Mouse (Mus musculus): ENCODE data around the gene Dnal4. TPM values are rescaled to one million over a fixed set of nuclear protein-coding genes. Genes with fewer than 3 reads are reported as not detected.

Gene Dnal4
- polyA plus RNA-seq, 1 experiment, result 48.9 TPM

GRCm38 (mm10) chr15:79725190-79725789, 52.4 kb downstream of the Dnal4 start:
- H3K36me3 ChIP-seq (ENCODE audit: control insufficient read depth, insufficient read depth), result peaks cover 86% of the 10 kb centered on the region
- TF ChIP-seq CEBPB (IDR thresholded peaks at IDR 0.05; ENCODE audit: low read depth) (no peak), CTCF (IDR thresholded peaks at IDR 0.05; ENCODE audit: control insufficient read depth, insufficient read depth, insufficient read length) (no peak), MYOG (IDR thresholded peaks at IDR 0.05; ENCODE audit: control insufficient read depth, extremely low read depth, insufficient read length) (no peak), MAX (IDR thresholded peaks at IDR 0.05) (no peak), FOSL1 (IDR thresholded peaks at IDR 0.05; ENCODE audit: insufficient read depth, low read length, poor library complexity, severe bottlenecking) (no peak), USF1 (IDR thresholded peaks at IDR 0.05; ENCODE audit: low read depth) (no peak), MYOD1 (IDR thresholded peaks at IDR 0.05; ENCODE audit: control insufficient read depth, insufficient read length, low read depth) (no peak)
- no peak overlapping the region for H3ac ChIP-seq (ENCODE audit: control insufficient read depth, insufficient read length, low read depth)
- no peak overlapping the region for H3K4me3 ChIP-seq (ENCODE audit: insufficient read depth, poor library complexity, severe bottlenecking)
- no peaks in the 10 kb centered on the region for H3K79me2 ChIP-seq (ENCODE audit: control insufficient read depth, insufficient read depth)
- H3K27me3 ChIP-seq (ENCODE audit: control insufficient read depth, insufficient read depth, insufficient read length), result no peaks in the 10 kb centered on the region
- H3K79me3 ChIP-seq (ENCODE audit: low read depth), result no peaks in the 10 kb centered on the region

- no peaks in the 10 kb centered on the region for H3K27me3 ChIP-seq (ENCODE audit: control insufficient read depth, insufficient read depth, insufficient read length)
- peaks cover 86% of the 10 kb centered on the region for H3K36me3 ChIP-seq (ENCODE audit: control insufficient read depth, insufficient read depth)
- H3K79me3 ChIP-seq (ENCODE audit: low read depth), result no peaks in the 10 kb centered on the region
- no peak overlapping the region for H3ac ChIP-seq (ENCODE audit: control insufficient read depth, insufficient read length, low read depth)
- H3K79me2 ChIP-seq (ENCODE audit: control insufficient read depth, insufficient read depth), result no peaks in the 10 kb centered on the region
- TF ChIP-seq CEBPB (IDR thresholded peaks at IDR 0.05; ENCODE audit: low read depth), result no peak
- TF ChIP-seq MYOD1 (IDR thresholded peaks at IDR 0.05; ENCODE audit: control insufficient read depth, insufficient read length, low read depth), result no peak
- TF ChIP-seq MYOG (IDR thresholded peaks at IDR 0.05; ENCODE audit: control insufficient read depth, extremely low read depth, insufficient read length), result no peak
- peak; percentile 59 for TF ChIP-seq CTCF (IDR thresholded peaks at IDR 0.05; ENCODE audit: control insufficient read depth, insufficient read depth, insufficient read length)
- H3K4me3 ChIP-seq (ENCODE audit: insufficient read depth, poor library complexity, severe bottlenecking), result no peak overlapping the region
Measured at GRCm38 (mm10) chr15:79723439-79723838, 54.2 kb downstream of the Dnal4 start.

- H3K79me2 ChIP-seq (ENCODE audit: control insufficient read depth, insufficient read depth), result no peaks in the 10 kb centered on the region
- no peaks in the 10 kb centered on the region for H3K27me3 ChIP-seq (ENCODE audit: control insufficient read depth, insufficient read depth, insufficient read length)
- H3K4me3 ChIP-seq (ENCODE audit: insufficient read depth, poor library complexity, severe bottlenecking), result no peak overlapping the region
- TF ChIP-seq CEBPB (IDR thresholded peaks at IDR 0.05; ENCODE audit: low read depth) (no peak), MYOG (IDR thresholded peaks at IDR 0.05; ENCODE audit: control insufficient read depth, extremely low read depth, insufficient read length) (no peak), MYOD1 (IDR thresholded peaks at IDR 0.05; ENCODE audit: control insufficient read depth, insufficient read length, low read depth) (no peak), FOSL1 (IDR thresholded peaks at IDR 0.05; ENCODE audit: insufficient read depth, low read length, poor library complexity, severe bottlenecking) (no peak), USF1 (IDR thresholded peaks at IDR 0.05; ENCODE audit: low read depth) (no peak), MAX (IDR thresholded peaks at IDR 0.05) (no peak), CTCF (IDR thresholded peaks at IDR 0.05; ENCODE audit: control insufficient read depth, insufficient read depth, insufficient read length) (no peak)
- H3K36me3 ChIP-seq (ENCODE audit: control insufficient read depth, insufficient read depth), result peaks cover 85% of the 10 kb centered on the region
- H3K79me3 ChIP-seq (ENCODE audit: low read depth), result no peaks in the 10 kb centered on the region
- no peak overlapping the region for H3ac ChIP-seq (ENCODE audit: control insufficient read depth, insufficient read length, low read depth)
Measured at GRCm38 (mm10) chr15:79720796-79721195, 56.9 kb downstream of the Dnal4 start.

GRCm38 (mm10) chr15:79720267-79720666, 57.4 kb downstream of the Dnal4 start:
- no peaks in the 10 kb centered on the region for H3K79me2 ChIP-seq (ENCODE audit: control insufficient read depth, insufficient read depth)
- no peak overlapping the region for H3ac ChIP-seq (ENCODE audit: control insufficient read depth, insufficient read length, low read depth)
- TF ChIP-seq FOSL1 (IDR thresholded peaks at IDR 0.05; ENCODE audit: insufficient read depth, low read length, poor library complexity, severe bottlenecking) (no peak), MYOG (IDR thresholded peaks at IDR 0.05; ENCODE audit: control insufficient read depth, extremely low read depth, insufficient read length) (no peak), CTCF (IDR thresholded peaks at IDR 0.05; ENCODE audit: control insufficient read depth, insufficient read depth, insufficient read length) (no peak), USF1 (IDR thresholded peaks at IDR 0.05; ENCODE audit: low read depth) (no peak), CEBPB (IDR thresholded peaks at IDR 0.05; ENCODE audit: low read depth) (no peak), MAX (IDR thresholded peaks at IDR 0.05) (no peak), MYOD1 (IDR thresholded peaks at IDR 0.05; ENCODE audit: control insufficient read depth, insufficient read length, low read depth) (no peak)
- no peaks in the 10 kb centered on the region for H3K27me3 ChIP-seq (ENCODE audit: control insufficient read depth, insufficient read depth, insufficient read length)
- H3K79me3 ChIP-seq (ENCODE audit: low read depth), result no peaks in the 10 kb centered on the region
- no peak overlapping the region for H3K4me3 ChIP-seq (ENCODE audit: insufficient read depth, poor library complexity, severe bottlenecking)
- H3K36me3 ChIP-seq (ENCODE audit: control insufficient read depth, insufficient read depth), result peaks cover 85% of the 10 kb centered on the region

- Histone ChIP-seq H3K79me3 (ENCODE audit: low read depth) (no peaks in the 10 kb centered on the region), H3K36me3 (ENCODE audit: control insufficient read depth, insufficient read depth) (peaks cover 91% of the 10 kb centered on the region), H3ac (ENCODE audit: control insufficient read depth, insufficient read length, low read depth) (no peak overlapping the region), H3K4me3 (ENCODE audit: insufficient read depth, poor library complexity, severe bottlenecking) (no peak overlapping the region), H3K27me3 (ENCODE audit: control insufficient read depth, insufficient read depth, insufficient read length) (no peaks in the 10 kb centered on the region), H3K79me2 (ENCODE audit: control insufficient read depth, insufficient read depth) (no peaks in the 10 kb centered on the region)
- TF ChIP-seq USF1 (IDR thresholded peaks at IDR 0.05; ENCODE audit: low read depth), result no peak
- no peak for TF ChIP-seq CTCF (IDR thresholded peaks at IDR 0.05; ENCODE audit: control insufficient read depth, insufficient read depth, insufficient read length)
- no peak for TF ChIP-seq MAX (IDR thresholded peaks at IDR 0.05)
- no peak for TF ChIP-seq MYOD1 (IDR thresholded peaks at IDR 0.05; ENCODE audit: control insufficient read depth, insufficient read length, low read depth)
- TF ChIP-seq CEBPB (IDR thresholded peaks at IDR 0.05; ENCODE audit: low read depth), result no peak
- TF ChIP-seq FOSL1 (IDR thresholded peaks at IDR 0.05; ENCODE audit: insufficient read depth, low read length, poor library complexity, severe bottlenecking), result no peak
Measured at GRCm38 (mm10) chr15:79716710-79717109, 60.9 kb downstream of the Dnal4 start.

- H3K79me2 ChIP-seq (ENCODE audit: control insufficient read depth, insufficient read depth), result no peaks in the 10 kb centered on the region
- TF ChIP-seq CEBPB (IDR thresholded peaks at IDR 0.05; ENCODE audit: low read depth) (no peak), MAX (IDR thresholded peaks at IDR 0.05) (no peak), CTCF (IDR thresholded peaks at IDR 0.05; ENCODE audit: control insufficient read depth, insufficient read depth, insufficient read length) (no peak), MYOG (IDR thresholded peaks at IDR 0.05; ENCODE audit: control insufficient read depth, extremely low read depth, insufficient read length) (no peak), FOSL1 (IDR thresholded peaks at IDR 0.05; ENCODE audit: insufficient read depth, low read length, poor library complexity, severe bottlenecking) (no peak), USF1 (IDR thresholded peaks at IDR 0.05; ENCODE audit: low read depth) (no peak), MYOD1 (IDR thresholded peaks at IDR 0.05; ENCODE audit: control insufficient read depth, insufficient read length, low read depth) (no peak)
- H3K36me3 ChIP-seq (ENCODE audit: control insufficient read depth, insufficient read depth), result peaks cover 90% of the 10 kb centered on the region
- H3K79me3 ChIP-seq (ENCODE audit: low read depth), result no peaks in the 10 kb centered on the region
- no peak overlapping the region for H3K4me3 ChIP-seq (ENCODE audit: insufficient read depth, poor library complexity, severe bottlenecking)
- H3ac ChIP-seq (ENCODE audit: control insufficient read depth, insufficient read length, low read depth), result no peak overlapping the region
- no peaks in the 10 kb centered on the region for H3K27me3 ChIP-seq (ENCODE audit: control insufficient read depth, insufficient read depth, insufficient read length)
Measured at GRCm38 (mm10) chr15:79715646-79716045, 62.0 kb downstream of the Dnal4 start.

Data from C2C12 (cell line).